Mouse (Mus musculus) megakaryocyte, embryonic 14.5 days (primary cell): Measurements from ENCODE around the gene Sirpb1c.
"Not testable (repeated sequence)": the region's sequence is repeated elsewhere in the genome, so short reads cannot be mapped to it uniquely, and the experiment has no call there.

Experiments used
- FLI1 ChIP-seq: IDR thresholded peaks from 2 replicates; pipeline ENCODE4 v1.6.1; 2012; ENCODE audit warnings: low read length, inconsistent platforms, mixed read lengths
- GATA1 ChIP-seq: IDR thresholded peaks from 3 replicates; pipeline ENCODE4 v1.6.1; 2012; ENCODE audit warnings: mixed read lengths, low read length, inconsistent platforms, borderline replicate concordance

- not testable (repeated sequence) for TF ChIP-seq GATA1, FLI1
Observed at GRCm38 (mm10) chr3:15848280-15848679, at the start of gene Sirpb1c.
